Comparison of ENCODE assay signal across 8 mouse cellular contexts in genomic region chr15:82987014-82987731, GRCm38 (mm10). TPM values are rescaled to one million over a fixed set of nuclear protein-coding genes. Genes with fewer than 3 reads are reported as not detected.
DNase-seq lines count a peak whose midpoint lies in the region; ATAC-seq and TF ChIP-seq lines count a peak whose summit lies in the region.

No protein-coding gene starts in this region.

- no peaks in the 10 kb centered on the region for H3K36me3 ChIP-seq in CH12.LX (replicated peaks in 1 of 2; ENCODE audit: control insufficient read depth in 1 of 2, insufficient read depth in 1 of 2, low read length in 1 of 2)

- in situ Hi-C loops in CH12.LX (cut with MboI; ENCODE audit: low pct_ligation_motif_present, low pct_unique_long_range_greater_than_20kb, low sequenced_read_pairs): no loop called here

- no peak overlapping the region for H3K27ac ChIP-seq in CH12.LX (ENCODE audit: insufficient read depth, low read depth)

- peak overlapping the region; percentile 85 for H3K4me2 ChIP-seq in CH12.LX (ENCODE audit: insufficient read depth, low read depth, poor library complexity, severe bottlenecking)

- H3K4me1 ChIP-seq in CH12.LX (ENCODE audit: control insufficient read depth in 1 of 2, insufficient read depth in 2 of 2): peaks cover 4 to 55% of the 10 kb centered on the region in 2 experiments; a peak in 3 of 4 replicates

- TF ChIP-seq RAD21 in CH12.LX (IDR thresholded peaks at IDR 0.05; ENCODE audit: low read depth, low read length): no peak

- peaks cover 2% of the 10 kb centered on the region for H3K27me3 ChIP-seq in CH12.LX (replicated peaks)

- dilution Hi-C loops in CH12.LX (cut with MboI; ENCODE audit: extremely low pct_ligation_motif_present, extremely low pct_unique_long_range_greater_than_20kb, low sequenced_read_pairs): no loop called here

- TF ChIP-seq EP300 in CH12.LX (IDR thresholded peaks at IDR 0.05; ENCODE audit: low read length): no peak

- intact Hi-C loops in heart, postnatal 36 days (cut with DNase I): no loop called here

- H3K9ac ChIP-seq in CH12.LX (ENCODE audit: insufficient read depth, low read depth): peak overlapping the region; percentile 5; the same call in 1 of the 2 replicates

- TF ChIP-seq CTCF in CH12.LX (conservative IDR thresholded peaks at IDR 0.05 in 1 of 2, IDR thresholded peaks at IDR 0.05 in 1 of 2; ENCODE audit: low read depth in 2 of 2, low read length in 2 of 2): no peak

- 0 out of 2 replicates have a peak, but pooled peaks have one; percentile 22 for ATAC-seq in erythroid progenitor cell, adult 5-6 weeks (replicated peaks; ENCODE audit: low FRiP score, poor library complexity, severe bottlenecking)

- H3K4me3 ChIP-seq in CH12.LX (replicated peaks in 1 of 3; ENCODE audit: low read depth in 2 of 3, low read length in 2 of 3, poor library complexity in 1 of 3): peak overlapping the region; percentile 50 to 78 (median 60)

- H3K9me3 ChIP-seq in CH12.LX (replicated peaks; ENCODE audit: low read length): no peaks in the 10 kb centered on the region

- TF ChIP-seq POLR2A in CH12.LX (IDR thresholded peaks at IDR 0.05; ENCODE audit: low read depth, low read length): no peak

- no peaks in the 10 kb centered on the region for H3K79me2 ChIP-seq in CH12.LX (replicated peaks; ENCODE audit: control insufficient read depth, extremely low read depth, insufficient read depth, poor library complexity, severe bottlenecking)

- peak; percentile 90 for DNase-seq in heart, adult 11 months
- no peak for DNase-seq in heart, postnatal 36 days
- DNase-seq in CH12.LX (ENCODE audit: extremely low read depth): no peak
- DNase-seq in kidney, postnatal 10 days: peak; percentile 32
- peak; percentile 72 for DNase-seq in neural tube, embryonic 10.5 days (ENCODE audit: extremely low spot score, low spot score)
- DNase-seq in gastrocnemius, adult 18-20 months (ENCODE audit: low spot score): no peak
- no peak for DNase-seq in layer of hippocampus, adult 9-10 months (ENCODE audit: low spot score)

TF ChIP-seq in CH12.LX, 34 proteins besides CTCF, POLR2A, EP300 and RAD21:
- TF ChIP-seq MAFK (IDR thresholded peaks at IDR 0.05; ENCODE audit: insufficient replicate concordance, low read length): no peak
- no peak for TF ChIP-seq ZMIZ1 (IDR thresholded peaks at IDR 0.05; ENCODE audit: low read depth, low read length)
- TF ChIP-seq UBTF (IDR thresholded peaks at IDR 0.05; ENCODE audit: low read depth, low read length): no peak
- no peak for TF ChIP-seq BHLHE40 (IDR thresholded peaks at IDR 0.05; ENCODE audit: low read depth, low read length)
- TF ChIP-seq JUN (IDR thresholded peaks at IDR 0.05; ENCODE audit: insufficient read depth, low read depth, low read length): no peak

RNA-seq across cellular contexts. Expression of gene Tcf20, which starts 0.5 kb away (rescaled TPM):
- 10 to 100 TPM; 56.1 to 56.7 TPM for total RNA-seq in heart, postnatal 36 days (2021)
- 47.2 and 49.2 TPM in 2 replicates for total RNA-seq in CH12.LX (2012; rRNA removed)
- total RNA-seq in CH12.LX (2014; rRNA removed): 26.0 and 27.0 TPM in 2 replicates
- 28.5 and 29.0 TPM in 2 replicates for polyA plus RNA-seq in CH12.LX (2012; ENCODE audit: insufficient read length, low read depth)
- total RNA-seq in erythroid progenitor cell, adult 5-6 weeks (2015; ENCODE audit: low replicate concordance): 35.0 and 36.0 TPM in 2 replicates
- total RNA-seq in erythroid progenitor cell, adult 5-6 weeks (2017; ENCODE audit: low replicate concordance): 51.7 and 55.5 TPM in 2 replicates
- total RNA-seq in gastrocnemius, adult 18-20 months (2021): 10 to 100 TPM; 33.2 to 36.0 TPM

RNA-seq across cellular contexts. Expression of gene Nfam1, which starts 45.9 kb away (rescaled TPM):
- 1 to 10 TPM; 2.3 to 4.4 TPM for total RNA-seq in heart, postnatal 36 days (2021)
- total RNA-seq in CH12.LX (2012; rRNA removed): 0.04 and 0.25 TPM in 2 replicates
- total RNA-seq in CH12.LX (2014; rRNA removed): 0.20 and 0.23 TPM in 2 replicates
- 0.74 and 0.81 TPM in 2 replicates for polyA plus RNA-seq in CH12.LX (2012; ENCODE audit: insufficient read length, low read depth)
- total RNA-seq in erythroid progenitor cell, adult 5-6 weeks (2015; ENCODE audit: low replicate concordance): 14.4 and 17.2 TPM in 2 replicates
- 11.9 and 16.9 TPM in 2 replicates for total RNA-seq in erythroid progenitor cell, adult 5-6 weeks (2017; ENCODE audit: low replicate concordance)
- total RNA-seq in gastrocnemius, adult 18-20 months (2021): under 1 TPM; 0.66 to 0.78 TPM

Comparison
In these comparisons a context has a peak if more than half of its experiments do, and no peak if none do; other contexts are left out.
1. DNase-seq: peak in heart, adult 11 months (single experiment), kidney, postnatal 10 days (single experiment) and neural tube, embryonic 10.5 days (single experiment); none in heart, postnatal 36 days (0 of 2), CH12.LX (single experiment), gastrocnemius, adult 18-20 months (single experiment) and layer of hippocampus, adult 9-10 months (single experiment).